Mouse (Mus musculus): Measurements from ENCODE around the gene Gngt2.

The Gngt2 gene

GRCm38 (mm10) chr11:95841498-95841830, 4.4 kb downstream of the Gngt2 start:
- DNase-seq: no peak

GRCm38 (mm10) chr11:95842074-95842681, 5.2 kb downstream of the Gngt2 start, which contains the start of gene Abi3:
Gene Abi3, minus strand, starts transcription at chr11:95842476.
- DNase-seq: peak; percentile 61

GRCm38 (mm10) chr11:95842953-95843352, 5.9 kb downstream of the Gngt2 start:
- DNase-seq: no peak

GRCm38 (mm10) chr11:95843421-95843950, 6.5 kb downstream of the Gngt2 start:
- no peak for DNase-seq

- no peak for DNase-seq
Measured at GRCm38 (mm10) chr11:95844935-95845334, 7.9 kb downstream of the Gngt2 start.

GRCm38 (mm10) chr11:95850898-95851297, 13.9 kb downstream of the Gngt2 start:
- no peak for DNase-seq

GRCm38 (mm10) chr11:95853684-95854083, 16.7 kb downstream of the Gngt2 start:
- DNase-seq: peak; percentile 81

GRCm38 (mm10) chr11:95857306-95857705, 20.3 kb downstream of the Gngt2 start:
- no peak for DNase-seq

- DNase-seq: no peak
Measured at GRCm38 (mm10) chr11:95857716-95858527, 20.9 kb downstream of the Gngt2 start.

GRCm38 (mm10) chr11:95858528-95859467, 21.8 kb downstream of the Gngt2 start:
- DNase-seq: peak; percentile 99

- no peak for DNase-seq
Measured at GRCm38 (mm10) chr11:95859468-95859855, 22.4 kb downstream of the Gngt2 start.

GRCm38 (mm10) chr11:95860071-95860490, 23.1 kb downstream of the Gngt2 start:
- DNase-seq: no peak

GRCm38 (mm10) chr11:95861397-95861796, 24.4 kb downstream of the Gngt2 start:
- DNase-seq: no peak

GRCm38 (mm10) chr11:95869442-95869841, 32.4 kb downstream of the Gngt2 start:
- DNase-seq: no peak

- DNase-seq: no peak
Measured at GRCm38 (mm10) chr11:95869918-95870470, 33.0 kb downstream of the Gngt2 start.

GRCm38 (mm10) chr11:95875804-95876203, 38.8 kb downstream of the Gngt2 start:
- DNase-seq: no peak

GRCm38 (mm10) chr11:95876296-95876695, 39.3 kb downstream of the Gngt2 start:
- DNase-seq: peak; percentile 50

GRCm38 (mm10) chr11:95879861-95880260, 42.8 kb downstream of the Gngt2 start:
- peak; percentile 58 for DNase-seq

- DNase-seq: no peak
Measured at GRCm38 (mm10) chr11:95890462-95891051, 53.5 kb downstream of the Gngt2 start.
